Mouse (Mus musculus) MEL (cell line): ENCODE data around the gene Slc25a36.

ENCODE experiments used
- CTCF ChIP-seq, 3 experiments: IDR thresholded peaks in 2 of 3; conservative IDR thresholded peaks in 1 of 3; 2 replicates each; pipeline ENCODE4 v1.5.1; 2011 to 2012; ENCODE audit warnings: low read length in 3 of 3, low read depth in 2 of 3, mild to moderate bottlenecking in 2 of 3, improper control_type of control experiment in 1 of 3, inconsistent platforms in 1 of 3, mixed read lengths in 1 of 3, moderate library complexity in 1 of 3; ENCODE audit not compliant: control insufficient read depth in 1 of 3, insufficient read depth in 1 of 3, poor library complexity in 1 of 3, severe bottlenecking in 1 of 3
- ETS1 ChIP-seq: IDR thresholded peaks from 2 replicates; pipeline ENCODE4 v1.6.1; 2012; ENCODE audit warnings: low read depth, mild to moderate bottlenecking, inconsistent platforms, low read length, improper control_type of control experiment, moderate library complexity
- HCFC1 ChIP-seq: IDR thresholded peaks from 2 replicates; pipeline ENCODE4 v1.6.1; 2012; ENCODE audit warnings: low read depth, mild to moderate bottlenecking, inconsistent platforms, low read length, improper control_type of control experiment, moderate library complexity
- JUND ChIP-seq: IDR thresholded peaks from 2 replicates; pipeline ENCODE4 v1.6.1; 2011; ENCODE audit warnings: low read depth, mild to moderate bottlenecking, improper control_type of control experiment, low read length
- MAX ChIP-seq: IDR thresholded peaks from 2 replicates; pipeline ENCODE4 v1.6.1; 2011; ENCODE audit warnings: low read length, improper control_type of control experiment
- NRF1 ChIP-seq: IDR thresholded peaks from 2 replicates; pipeline ENCODE4 v1.6.1; 2014; ENCODE audit warnings: low read depth, mild to moderate bottlenecking, inconsistent platforms, low read length, improper control_type of control experiment, moderate library complexity; ENCODE audit not compliant: poor library complexity, insufficient read depth, severe bottlenecking
- POLR2A ChIP-seq, 2 experiments: IDR thresholded peaks; 2 replicates each; pipeline ENCODE4 v1.6.1; 2011 to 2012; ENCODE audit warnings: low read length in 2 of 2, mild to moderate bottlenecking in 2 of 2, control low read depth in 1 of 2, improper control_type of control experiment in 1 of 2, low read depth in 1 of 2, moderate library complexity in 1 of 2; ENCODE audit not compliant: control insufficient read depth in 1 of 2, insufficient read depth in 1 of 2, poor library complexity in 1 of 2
- TAL1 ChIP-seq: IDR thresholded peaks from 2 replicates; pipeline ENCODE4 v1.6.1; 2012; ENCODE audit warnings: mild to moderate bottlenecking, inconsistent platforms, low read length, moderate library complexity, mixed read lengths
- TBP ChIP-seq: IDR thresholded peaks from 2 replicates; pipeline ENCODE4 v1.8.0; 2011; ENCODE audit warnings: low read depth, low read length, improper control_type of control experiment
- UBTF ChIP-seq: IDR thresholded peaks from 2 replicates; pipeline ENCODE4 v1.6.1; 2012; ENCODE audit warnings: low read depth, mild to moderate bottlenecking, inconsistent platforms, low read length, improper control_type of control experiment, moderate library complexity, borderline replicate concordance; ENCODE audit not compliant: insufficient read depth
- USF1 ChIP-seq: IDR thresholded peaks from 2 replicates; pipeline ENCODE4 v1.6.1; 2014; ENCODE audit warnings: low read depth, mild to moderate bottlenecking, inconsistent platforms, low read length, improper control_type of control experiment, moderate library complexity
- ZMIZ1 ChIP-seq: IDR thresholded peaks from 2 replicates; pipeline ENCODE4 v1.6.1; 2012; ENCODE audit warnings: low read depth, mild to moderate bottlenecking, inconsistent platforms, low read length, improper control_type of control experiment, moderate library complexity

GRCm38 (mm10) chr9:97137678-97138077, 26.7 kb upstream of the Slc25a36 start:
- TF ChIP-seq CTCF (IDR thresholded peaks at IDR 0.05 in 2 of 3, conservative IDR thresholded peaks at IDR 0.05 in 1 of 3; ENCODE audit: control insufficient read depth in 1 of 3, insufficient read depth in 1 of 3, low read depth in 2 of 3, low read length in 3 of 3, poor library complexity in 1 of 3, severe bottlenecking in 1 of 3) (no peak), ETS1 (no peak), JUND (no peak), POLR2A (IDR thresholded peaks at IDR 0.05; ENCODE audit: control insufficient read depth in 1 of 2, insufficient read depth in 1 of 2, low read depth in 1 of 2, low read length in 2 of 2, poor library complexity in 1 of 2) (no peak), TAL1 (no peak), USF1 (no peak), UBTF (no peak), ZMIZ1 (no peak), NRF1 (no peak), TBP (no peak), MAX (no peak), HCFC1 (no peak)
